Mouse (Mus musculus): Measurements from ENCODE around the gene Cebpb. TPM values are rescaled to one million over a fixed set of nuclear protein-coding genes. Genes with fewer than 3 reads are reported as not detected.
A peak's percentile ranks its signal among the peaks of the same experiment; 100 is the strongest.
"Not testable (repeated sequence)": the region's sequence is repeated elsewhere in the genome, so short reads cannot be mapped to it uniquely, and the experiment has no call there.

The Cebpb gene
- total RNA-seq (2021): 10 to 100 TPM; 93.5 to 95.6 TPM
- long read RNA-seq, experiment 1, transcript Cebpb-201 (1 exons, 1,504 nt): major isoform, 410 of 411 reads
- long read RNA-seq, experiment 1, partial matches to known transcripts: 0 of 411 reads
- long read RNA-seq, experiment 1, other reads (novel, unspliced or antisense): 1 of 411 reads
- long read RNA-seq, experiment 2, transcript Cebpb-201 (1 exons, 1,504 nt): major isoform, 333 of 333 reads
- long read RNA-seq, experiment 2, partial matches to known transcripts: 0 of 333 reads
- long read RNA-seq, experiment 2, other reads (novel, unspliced or antisense): 0 of 333 reads

DNA sequence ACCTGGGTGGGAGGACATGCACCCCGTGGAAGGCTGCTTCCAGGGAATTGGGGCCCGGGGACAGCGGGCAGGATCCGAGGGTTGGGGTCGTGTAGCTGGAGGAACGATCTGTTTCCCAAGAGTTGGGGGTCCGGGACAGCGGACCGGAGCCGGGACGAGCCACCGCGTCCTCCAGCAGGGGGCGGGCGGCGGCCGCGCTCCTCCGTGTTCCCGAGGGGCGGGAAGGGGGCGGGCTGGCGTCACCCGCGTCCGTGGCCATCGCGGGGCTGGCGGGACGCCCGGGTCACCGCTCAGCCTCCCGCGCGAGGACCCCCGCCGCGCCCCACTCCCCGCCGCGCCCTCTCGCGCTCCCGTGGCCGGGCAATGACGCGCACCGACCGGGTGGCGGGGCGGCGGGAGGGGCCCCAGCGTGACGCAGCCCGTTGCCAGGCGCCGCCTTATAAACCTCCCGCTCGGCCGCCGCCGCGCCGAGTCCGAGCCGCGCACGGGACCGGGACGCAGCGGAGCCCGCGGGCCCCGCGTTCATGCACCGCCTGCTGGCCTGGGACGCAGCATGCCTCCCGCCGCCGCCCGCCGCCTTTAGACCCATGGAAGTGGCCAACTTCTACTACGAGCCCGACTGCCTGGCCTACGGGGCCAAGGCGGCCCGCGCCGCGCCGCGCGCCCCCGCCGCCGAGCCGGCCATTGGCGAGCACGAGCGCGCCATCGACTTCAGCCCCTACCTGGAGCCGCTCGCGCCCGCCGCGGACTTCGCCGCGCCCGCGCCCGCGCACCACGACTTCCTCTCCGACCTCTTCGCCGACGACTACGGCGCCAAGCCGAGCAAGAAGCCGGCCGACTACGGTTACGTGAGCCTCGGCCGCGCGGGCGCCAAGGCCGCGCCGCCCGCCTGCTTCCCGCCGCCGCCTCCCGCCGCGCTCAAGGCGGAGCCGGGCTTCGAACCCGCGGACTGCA is at the start of gene Cebpb:
Gene Cebpb (plus strand): TSS at position 418 of the 954 bp plus-strand sequence.
- DNase-seq: peak; percentile 90

DNA sequence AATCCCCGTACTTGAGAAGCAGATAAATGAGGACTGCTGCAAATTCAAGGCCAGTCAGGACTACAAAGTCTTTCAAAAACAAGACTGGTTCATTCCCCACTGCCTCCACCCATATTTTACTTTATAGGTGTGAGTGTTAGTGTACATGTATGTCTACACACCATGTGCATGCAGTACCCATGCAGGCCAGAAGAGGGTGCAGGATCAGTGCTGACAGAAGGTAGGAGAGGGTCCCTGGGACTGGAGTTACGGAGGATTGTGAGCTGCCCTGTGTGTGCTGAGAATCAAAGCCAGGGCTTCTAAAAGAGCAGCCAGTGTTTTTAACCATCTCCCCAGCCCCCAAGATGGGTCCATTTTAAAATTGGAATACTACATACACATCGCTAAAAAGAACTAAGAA is 48.4 kb upstream of the Cebpb start:
- DNase-seq: no peak

DNA sequence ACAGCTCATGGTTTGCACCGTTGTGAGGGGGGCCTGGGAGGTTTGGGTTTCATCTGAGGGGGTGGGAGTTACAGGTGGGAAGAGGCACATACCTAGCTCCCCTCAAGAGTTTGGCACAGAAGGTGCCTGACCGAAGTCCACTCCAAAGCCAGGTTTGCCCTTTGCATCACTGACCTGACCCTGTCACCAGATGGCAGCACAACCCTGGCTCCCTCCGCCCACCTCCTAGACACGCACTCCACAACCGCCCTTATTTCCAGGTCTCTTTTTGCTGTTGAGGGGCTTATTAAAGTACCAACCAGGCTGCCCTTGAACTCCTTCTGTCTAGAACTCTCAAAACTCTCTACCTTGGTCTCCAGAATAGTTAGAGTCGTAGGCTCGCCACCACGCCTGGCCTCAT is 47.4 kb upstream of the Cebpb start:
- DNase-seq: no peak

DNA sequence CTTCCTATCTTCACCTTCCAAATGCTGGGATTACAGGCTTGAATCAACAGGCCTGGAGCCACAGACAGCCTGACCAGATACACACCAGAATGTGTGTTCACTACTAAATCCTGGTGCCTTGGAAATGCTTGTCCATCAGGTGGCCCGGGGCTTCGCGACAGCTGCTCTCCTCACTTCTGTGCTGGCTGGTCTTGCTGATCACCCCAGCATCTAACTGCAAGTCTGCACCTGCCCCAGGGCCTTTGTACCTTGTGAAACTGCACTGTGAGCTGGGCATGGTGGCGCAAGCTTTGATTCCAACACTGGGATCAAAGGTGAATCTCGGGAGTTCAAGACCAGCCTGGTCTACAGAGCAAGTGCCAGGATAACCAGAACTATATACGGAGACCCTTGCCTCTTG is 46.6 kb upstream of the Cebpb start:
- no peak for DNase-seq

DNA sequence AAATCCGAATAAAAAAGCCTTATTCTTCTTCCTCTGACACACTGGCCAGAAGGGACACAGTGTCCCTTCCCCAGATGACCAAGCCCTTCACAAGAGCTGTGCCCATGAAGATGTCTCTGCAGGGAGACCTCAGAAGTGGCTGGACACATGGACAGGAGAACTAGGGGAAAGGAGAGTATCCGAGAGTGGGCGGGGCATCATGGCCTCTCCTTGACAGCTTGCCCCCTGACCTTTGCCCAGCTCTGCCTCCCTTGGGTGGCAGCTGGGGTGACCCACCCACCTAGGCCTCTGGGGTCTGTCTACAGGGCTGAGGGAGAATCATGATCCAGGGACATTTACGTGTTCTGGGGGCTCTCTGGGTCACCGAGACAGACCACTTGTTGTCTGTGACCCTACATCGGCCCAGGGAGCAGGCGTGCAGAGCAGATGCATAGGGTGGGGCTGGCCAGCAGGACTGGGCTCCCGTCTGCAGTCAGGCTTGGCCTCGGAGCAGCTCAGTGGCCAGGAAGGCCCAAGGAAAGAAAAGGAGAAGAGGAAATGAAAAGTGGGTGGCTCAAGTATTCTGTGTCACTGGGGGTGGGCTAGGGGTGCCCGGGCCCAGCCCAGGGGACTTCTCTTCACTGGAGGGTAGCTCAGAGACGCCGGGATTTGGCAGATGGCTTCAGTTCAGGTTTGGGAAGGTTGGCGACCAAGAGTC is 45.2 kb upstream of the Cebpb start:
- DNase-seq: not testable (repeated sequence)

DNA sequence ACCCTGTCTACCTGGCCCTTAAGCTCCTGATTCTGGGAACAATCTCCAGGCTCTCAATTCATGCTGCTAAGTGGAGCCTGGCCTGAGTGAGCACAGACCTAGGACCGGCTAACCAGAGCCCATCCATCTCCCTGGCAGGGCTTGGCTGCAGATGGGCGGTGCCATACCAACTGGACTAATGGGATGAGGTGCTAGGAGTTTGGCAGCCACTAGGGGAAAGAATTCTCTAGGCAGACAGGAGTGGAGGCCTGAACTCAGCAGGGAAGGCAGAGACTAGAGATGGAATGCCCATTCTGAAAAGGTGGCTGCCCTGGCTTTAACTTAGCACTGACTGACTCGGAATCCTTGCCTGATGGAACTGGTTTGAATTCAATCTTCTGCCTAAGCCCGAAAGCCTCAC is 42.3 kb upstream of the Cebpb start:
- DNase-seq: no peak

DNA sequence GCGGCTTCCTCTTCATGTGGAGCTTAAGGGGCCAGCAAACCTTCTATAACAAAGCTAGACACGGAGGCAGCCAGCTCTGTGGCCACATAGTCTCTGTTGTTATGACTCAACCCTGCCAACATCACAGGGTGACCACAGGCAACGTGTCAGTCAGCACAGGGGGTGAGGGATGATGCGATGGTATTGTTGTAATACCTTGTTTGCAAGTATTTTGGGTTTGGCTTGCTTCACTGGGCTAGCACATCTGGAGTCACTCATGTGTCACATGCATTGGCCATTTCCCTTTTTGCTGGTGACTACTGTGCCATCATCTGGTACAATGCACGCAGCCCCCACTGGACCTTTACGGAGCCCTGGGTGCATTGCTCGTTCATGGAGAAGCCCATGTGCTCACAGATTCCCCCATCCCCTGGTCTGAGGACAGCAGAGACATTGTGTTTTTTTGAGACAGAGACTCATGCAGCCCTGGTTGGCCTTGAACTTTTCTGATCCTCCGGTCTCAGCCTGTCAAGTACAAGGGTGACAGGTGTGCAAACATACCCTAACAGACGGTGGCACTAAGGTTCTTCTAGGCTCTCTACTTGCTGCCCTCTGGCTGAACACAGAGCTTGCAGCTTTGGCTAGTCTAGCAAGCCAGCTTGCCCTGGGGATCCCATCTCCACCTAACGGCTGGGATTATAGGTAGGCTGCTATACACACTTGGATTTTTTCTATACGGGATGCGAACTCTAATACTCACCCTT is 39.3 kb upstream of the Cebpb start:
- no peak for DNase-seq

DNA sequence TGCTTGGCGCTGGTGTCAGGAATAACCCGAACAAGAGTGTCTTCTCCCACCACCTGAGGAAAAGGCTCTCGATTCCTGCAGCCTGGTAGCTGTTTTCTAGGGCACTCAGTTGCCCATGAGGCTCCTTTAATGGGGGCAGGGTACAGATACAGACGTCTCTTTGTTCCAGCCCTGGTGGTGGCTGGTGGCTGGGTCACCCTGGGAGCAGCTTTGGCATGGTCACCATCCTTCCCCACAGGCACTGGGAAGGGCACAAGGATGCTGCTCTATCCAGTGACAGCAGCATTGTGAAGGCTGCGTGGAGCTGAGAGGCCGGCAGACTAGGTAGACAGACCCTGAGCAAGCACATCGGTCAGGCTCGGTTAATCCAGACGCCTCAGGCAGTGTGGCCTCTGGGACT is 37.1 kb upstream of the Cebpb start:
- DNase-seq: no peak

DNA sequence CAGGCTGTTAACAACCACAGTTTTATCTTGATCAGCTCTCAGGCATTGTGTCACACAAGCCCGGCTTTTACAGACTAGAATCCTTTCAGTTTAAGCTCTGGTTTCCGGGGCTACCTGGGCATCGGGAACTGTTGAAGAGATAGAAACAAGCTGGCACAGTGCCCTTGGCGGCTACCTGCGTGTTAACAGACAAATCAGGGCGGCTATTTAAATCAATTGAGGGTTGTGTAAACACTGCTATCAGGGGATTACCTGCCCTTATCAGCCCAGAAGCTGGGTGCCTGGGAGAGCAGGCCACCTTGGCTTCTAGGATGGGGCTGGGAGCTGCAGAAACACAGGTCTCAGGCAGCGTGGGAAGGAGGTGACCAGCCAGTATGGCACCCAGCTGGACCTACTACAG is 36.0 kb upstream of the Cebpb start:
- no peak for DNase-seq

DNA sequence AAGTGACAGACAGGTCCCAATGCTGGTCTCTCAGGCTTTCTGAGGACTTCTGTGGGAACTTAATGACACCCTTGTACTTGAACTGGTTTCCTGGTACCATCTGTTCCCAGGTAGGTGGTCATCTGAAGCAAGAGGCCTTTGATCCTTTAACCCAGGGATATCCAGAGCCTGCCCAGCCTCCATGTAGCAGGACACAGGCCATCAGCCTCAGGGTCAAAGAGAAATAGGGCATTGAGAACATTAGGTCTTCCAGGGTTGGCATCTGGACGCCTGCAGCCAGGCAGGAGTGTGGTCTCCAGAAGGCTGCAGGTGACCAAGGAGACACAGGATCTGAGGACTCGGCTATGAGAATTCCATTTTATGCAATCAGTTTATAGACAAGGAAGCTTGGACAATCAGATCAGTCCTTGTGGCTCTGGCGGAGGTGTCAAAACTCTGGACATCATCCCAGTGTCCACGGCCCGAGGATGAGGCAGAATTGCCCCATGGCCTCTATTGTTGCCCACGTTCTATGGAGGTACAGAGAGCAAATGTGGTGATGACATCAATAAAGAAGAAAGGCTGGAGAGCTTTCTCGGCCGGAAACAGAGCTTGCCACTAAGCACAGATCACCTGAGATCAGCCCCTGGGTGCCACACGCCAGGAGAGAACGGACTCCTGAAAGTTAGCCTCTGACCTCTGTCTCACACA is 33.7 kb upstream of the Cebpb start:
- no peak for DNase-seq

DNA sequence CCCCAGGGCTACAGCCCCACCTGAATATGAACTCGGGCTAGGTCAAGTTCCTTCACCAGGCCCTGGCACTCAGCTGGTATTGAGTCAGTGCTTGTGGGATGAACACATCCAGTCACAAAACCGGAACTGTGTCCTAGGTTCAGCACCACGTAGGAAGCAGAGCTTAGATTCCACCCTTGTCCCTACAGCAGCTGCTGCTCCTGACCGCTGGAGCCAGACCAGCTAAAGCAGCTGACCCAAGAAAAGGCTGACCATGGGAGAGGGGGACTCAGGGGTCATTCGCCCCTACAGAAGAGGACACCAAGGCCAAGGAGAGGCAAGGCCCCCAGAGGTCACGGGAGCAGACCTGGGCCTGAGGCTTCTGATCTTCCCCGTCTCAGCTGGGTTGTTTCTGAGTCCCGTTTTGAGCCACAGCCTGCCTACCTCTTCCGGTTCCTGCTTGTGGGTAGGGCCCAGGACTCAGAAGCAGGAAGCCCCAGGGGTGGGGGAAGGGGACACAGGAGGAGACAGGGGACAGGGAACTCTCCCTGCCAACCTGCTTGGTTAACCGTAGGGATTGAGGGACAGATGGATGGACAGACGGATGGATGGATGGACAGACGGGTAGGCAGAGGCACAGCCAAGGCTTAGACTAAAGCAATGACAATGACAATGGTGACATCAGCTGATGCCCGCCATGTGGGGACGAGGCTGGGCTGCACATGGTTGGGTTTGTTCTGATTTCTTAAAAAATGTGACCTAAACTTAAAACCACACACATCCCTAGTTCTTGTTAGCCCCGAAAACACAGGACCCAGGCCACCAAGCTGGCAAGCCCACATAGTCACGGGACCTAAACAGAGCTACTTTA is 31.9 kb upstream of the Cebpb start:
- peak; percentile 55 for DNase-seq

DNA sequence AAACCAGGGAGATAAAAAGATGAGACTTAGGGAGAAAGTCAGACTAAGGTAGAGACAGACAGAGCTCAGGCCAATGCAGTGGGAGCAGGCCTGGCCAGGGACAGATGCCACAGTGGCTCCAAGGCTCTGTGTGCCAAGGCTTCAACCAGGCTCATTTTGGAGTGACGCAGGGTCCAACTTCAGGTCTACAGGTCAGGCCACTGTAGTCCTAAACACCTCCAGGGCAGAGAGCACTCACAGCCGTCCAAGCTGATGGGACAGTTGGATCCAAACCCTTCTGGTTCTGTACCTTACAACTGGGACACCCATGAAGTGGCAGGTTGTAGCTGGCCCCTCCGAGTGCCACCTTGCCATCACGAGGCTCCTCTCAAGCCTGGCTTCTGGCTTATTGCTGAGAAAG is 30.7 kb upstream of the Cebpb start:
- DNase-seq: no peak

DNA sequence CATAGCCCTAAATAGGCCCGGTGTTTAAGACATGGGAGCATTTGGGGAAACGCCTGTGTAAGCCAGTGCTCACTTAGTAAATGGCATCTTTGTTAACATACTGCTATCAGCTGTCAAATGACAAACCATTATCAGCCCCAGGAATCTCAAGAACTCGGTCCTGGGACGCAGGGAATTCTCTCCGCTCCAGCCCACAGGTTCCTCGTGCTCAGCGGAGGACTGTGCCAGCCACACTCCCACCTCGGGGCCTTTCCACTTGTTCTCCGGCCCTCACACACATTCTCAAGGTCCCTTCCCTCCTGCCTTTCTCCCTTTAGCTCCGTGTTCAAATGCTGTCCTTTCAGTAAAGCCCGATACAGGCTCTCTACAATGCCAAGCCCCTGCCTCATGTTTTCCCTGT is 30.0 kb upstream of the Cebpb start:
- DNase-seq: no peak

DNA sequence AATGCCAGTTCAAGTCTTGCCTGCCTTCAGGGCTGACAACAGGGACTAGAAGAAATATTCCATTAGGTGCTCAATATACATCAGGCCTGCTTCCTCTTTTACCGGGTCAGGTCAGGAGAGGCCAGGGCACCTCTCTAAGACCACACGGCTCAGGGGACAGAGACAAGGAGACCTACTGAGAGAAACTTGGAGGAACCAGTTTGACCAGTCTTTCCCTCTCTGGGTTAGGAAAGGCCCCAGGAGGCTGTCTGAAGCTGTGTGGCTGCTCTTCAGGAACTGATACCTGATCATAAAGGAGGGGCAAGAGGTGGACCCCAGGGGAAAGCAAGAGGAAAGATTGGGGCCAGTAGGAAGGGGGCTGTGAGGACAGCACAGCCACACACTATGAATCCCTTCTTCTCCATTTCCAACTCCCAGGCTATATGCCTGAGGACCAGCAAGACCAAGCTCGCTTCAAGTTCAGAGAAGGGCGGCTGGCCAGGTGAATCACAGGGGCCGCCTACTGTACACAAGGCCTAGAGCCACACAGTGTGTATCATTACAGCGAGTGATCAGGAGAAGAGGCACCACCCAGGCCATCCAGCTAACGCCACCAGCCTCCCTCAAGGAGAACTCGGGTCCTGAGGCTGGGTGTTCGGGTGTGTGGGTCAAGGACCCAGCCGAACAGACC is 29.4 kb upstream of the Cebpb start:
- DNase-seq: no peak

DNA sequence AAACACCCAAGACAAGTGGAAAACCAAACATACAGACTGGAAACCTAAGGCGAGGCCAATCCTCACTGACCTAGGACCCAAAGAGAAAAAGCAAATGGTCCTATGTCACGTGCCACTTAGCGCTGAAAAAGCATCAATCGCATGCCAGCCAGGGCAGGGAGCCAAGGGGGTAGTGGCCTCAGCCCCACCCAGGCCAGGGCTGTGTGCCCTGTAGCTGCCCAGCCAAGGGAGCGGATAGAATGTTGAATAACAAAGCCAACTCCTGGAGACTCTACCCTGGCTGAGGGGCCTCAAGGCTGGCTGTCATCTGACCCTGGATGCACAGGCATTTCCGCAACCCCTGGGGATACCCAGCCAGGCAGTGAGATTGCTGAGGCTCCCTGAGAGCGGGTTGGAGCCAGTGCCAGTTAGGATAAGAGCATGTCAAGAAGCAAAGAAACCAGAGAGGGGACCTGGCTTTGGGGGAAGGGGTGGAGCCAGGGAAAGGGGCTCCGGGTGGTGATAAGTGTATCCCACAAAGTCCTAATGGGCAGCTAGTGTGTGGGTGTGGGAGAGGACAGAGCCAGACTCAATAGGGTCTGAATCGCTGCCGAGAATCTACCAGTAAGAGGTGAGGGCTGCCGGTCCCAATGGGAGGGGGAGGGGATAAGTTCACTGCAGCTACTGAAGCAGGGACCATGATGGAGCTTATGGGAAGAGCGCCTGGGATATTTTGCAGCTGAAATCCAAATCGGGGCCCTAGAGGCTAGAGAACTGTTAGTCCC is 28.7 kb upstream of the Cebpb start:
- peak; percentile 61 for DNase-seq

DNA sequence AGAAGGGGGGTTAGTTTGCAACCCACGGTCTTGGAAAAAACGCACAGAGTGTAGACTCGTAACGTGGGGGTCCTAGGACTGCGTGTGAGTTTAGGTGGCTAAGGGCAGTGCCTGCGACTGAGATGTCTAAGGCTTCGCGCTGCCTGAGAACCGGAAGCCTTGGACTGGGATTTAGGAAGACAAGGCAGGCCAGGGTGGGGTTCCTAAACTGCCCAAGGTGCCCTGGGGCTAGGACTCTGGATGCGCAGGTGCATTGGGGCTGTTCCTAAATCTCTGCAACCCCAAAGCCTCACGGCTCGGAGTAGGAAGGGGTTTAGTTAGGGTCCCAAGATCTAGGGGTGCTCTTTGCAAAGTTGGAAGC is 28.1 kb upstream of the Cebpb start:
- no peak for DNase-seq

DNA sequence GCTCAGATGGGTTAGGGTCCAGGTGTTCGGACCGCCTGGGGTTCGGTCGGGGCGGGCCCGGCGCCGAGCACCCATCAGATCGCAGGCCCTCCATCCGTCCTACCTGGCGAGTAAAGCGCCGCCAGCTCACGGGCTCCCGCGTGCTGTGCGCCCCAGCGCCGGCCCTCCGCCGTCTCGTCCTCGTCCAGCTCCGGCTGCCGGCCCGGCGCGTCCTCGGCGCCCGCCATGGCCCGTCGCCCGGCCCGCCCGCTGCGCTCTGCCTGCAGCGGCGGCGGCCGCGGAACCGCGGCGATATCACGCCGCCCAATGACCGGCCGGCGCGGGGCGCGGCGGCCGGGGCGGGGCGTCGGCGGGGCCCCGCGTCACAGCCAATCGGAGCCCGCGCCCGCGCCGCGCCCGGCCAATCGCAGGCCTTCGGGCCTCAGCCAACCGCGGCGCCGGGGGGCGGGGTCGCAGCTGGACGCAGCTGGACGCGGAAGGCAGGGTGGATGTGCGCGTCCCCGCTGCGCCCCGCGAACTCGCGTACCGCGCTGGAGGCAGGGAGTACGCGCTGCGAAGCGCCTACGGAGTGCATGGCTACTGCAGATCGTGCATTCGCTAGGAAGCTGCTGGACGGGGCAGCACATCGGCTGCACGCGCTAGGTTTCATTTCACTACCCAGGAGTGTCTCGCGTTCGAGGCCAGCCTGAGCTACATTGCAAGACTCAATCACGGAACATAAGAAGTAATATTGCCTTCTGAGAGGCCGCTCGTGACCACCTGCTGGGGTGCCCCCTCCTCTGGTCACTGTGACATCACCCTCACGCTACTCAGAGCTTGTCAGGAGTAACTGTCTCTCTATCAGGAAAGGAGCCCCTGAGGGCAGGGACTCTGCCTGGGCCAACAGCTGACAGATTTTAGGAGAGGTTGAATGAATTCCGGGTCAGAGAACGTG is 27.2 kb upstream of the Cebpb start, which contains the start of gene Gm20431:
Gene Gm20431 (minus strand): TSS at position 227 of the 934 bp plus-strand sequence.
- DNase-seq: peak; percentile 96

DNA sequence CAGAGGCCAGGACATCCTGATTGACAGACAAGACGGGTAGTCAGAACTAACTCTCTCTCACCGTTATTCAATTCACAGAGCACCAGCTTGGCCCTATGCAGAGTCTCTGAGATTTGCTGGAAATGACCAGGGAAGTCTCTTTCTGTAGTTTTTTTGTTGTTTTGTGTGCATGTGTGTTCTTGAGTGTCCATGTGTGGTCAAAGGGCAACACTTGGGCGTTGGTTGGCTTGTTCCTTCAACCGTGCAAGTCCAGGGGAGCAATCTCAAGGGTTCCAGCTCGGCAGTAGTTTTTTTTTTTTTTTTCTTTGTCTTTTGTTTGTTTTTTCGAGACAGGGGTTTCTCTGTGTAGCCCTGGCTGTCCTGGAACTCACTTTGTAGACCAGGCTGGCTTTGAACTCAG is 26.0 kb upstream of the Cebpb start:
- DNase-seq: no peak

Measured in gastrocnemius, postnatal 25 days (tissue).